Mouse (Mus musculus) MEL (cell line): ENCODE data around the gene Slc13a2. TPM values are rescaled to one million over a fixed set of nuclear protein-coding genes. Genes with fewer than 3 reads are reported as not detected.

Source experiments
- DNase-seq: peaks from one replicate; pipeline ENCODE4 v3.0.0; 2011; ENCODE audit warnings: low read depth, low spot score
- H3K27ac ChIP-seq: 2 replicates; pipeline ENCODE4 v1.5.1; 2012; ENCODE audit warnings: low read depth, mild to moderate bottlenecking, control low read depth, low read length, moderate library complexity; ENCODE audit not compliant: control insufficient read depth
- H3K27me3 ChIP-seq, 2 experiments: fragments of 150-350 bp in 1 of 2; sonication (generic) in 1 of 2; 2 replicates each; pipeline ENCODE4 v1.6.1; 2012; ENCODE audit warnings: low read length in 2 of 2, mild to moderate bottlenecking in 2 of 2, improper control_type of control experiment in 1 of 2, moderate library complexity in 1 of 2; ENCODE audit not compliant: insufficient read depth in 2 of 2, control insufficient read depth in 1 of 2
- H3K36me3 ChIP-seq, 2 experiments: 2 replicates each; pipeline ENCODE4 v1.6.1; 2012 to 2014; ENCODE audit warnings: low read length in 2 of 2, improper control_type of control experiment in 1 of 2, inconsistent platforms in 1 of 2, mild to moderate bottlenecking in 1 of 2; ENCODE audit not compliant: insufficient read depth in 2 of 2, control insufficient read depth in 1 of 2
- H3K4me1 ChIP-seq, 2 experiments: fragments of 150-350 bp in 1 of 2; sonication (generic) in 1 of 2; 2 replicates each; pipeline ENCODE4 v1.6.1; 2012; ENCODE audit warnings: low read length in 2 of 2, improper control_type of control experiment in 1 of 2, mild to moderate bottlenecking in 1 of 2; ENCODE audit not compliant: insufficient read depth in 2 of 2, control insufficient read depth in 1 of 2
- H3K4me3 ChIP-seq, 2 experiments: fragments of 150-350 bp in 1 of 2; sonication (generic) in 1 of 2; 2 replicates each; pipeline ENCODE4 v1.5.1; 2012; ENCODE audit warnings: low read depth in 2 of 2, low read length in 2 of 2, mild to moderate bottlenecking in 2 of 2, moderate library complexity in 2 of 2, control low read depth in 1 of 2, improper control_type of control experiment in 1 of 2; ENCODE audit not compliant: control insufficient read depth in 1 of 2, insufficient read depth in 1 of 2
- H3K79me2 ChIP-seq: 2 replicates; pipeline ENCODE4 v1.6.1; 2012; ENCODE audit warnings: mild to moderate bottlenecking, low read length, moderate library complexity; ENCODE audit not compliant: control insufficient read depth, poor library complexity, insufficient read depth
- H3K9ac ChIP-seq: 2 replicates; pipeline ENCODE4 v1.6.1; 2012; ENCODE audit warnings: low read depth, mild to moderate bottlenecking, control low read depth, low read length, moderate library complexity; ENCODE audit not compliant: control insufficient read depth, poor library complexity, severe bottlenecking
- H3K9me3 ChIP-seq: fragments of 150-350 bp; sonication (generic); replicated peaks from 2 replicates; pipeline ENCODE4 v1.6.1; 2012; ENCODE audit warnings: mild to moderate bottlenecking, low read length, improper control_type of control experiment, moderate library complexity; ENCODE audit not compliant: insufficient read depth
- BHLHE40 ChIP-seq: IDR thresholded peaks from 2 replicates; pipeline ENCODE4 v1.6.1; 2012; ENCODE audit warnings: low read depth, mild to moderate bottlenecking, inconsistent platforms, low read length, improper control_type of control experiment, borderline replicate concordance
- EP300 ChIP-seq, 2 experiments: IDR thresholded peaks; 2 replicates each; pipeline ENCODE4 v1.6.1; 2011; ENCODE audit warnings: improper control_type of control experiment in 2 of 2, low read length in 2 of 2, low read depth in 1 of 2, mild to moderate bottlenecking in 1 of 2
- ETS1 ChIP-seq: IDR thresholded peaks from 2 replicates; pipeline ENCODE4 v1.6.1; 2012; ENCODE audit warnings: low read depth, mild to moderate bottlenecking, inconsistent platforms, low read length, improper control_type of control experiment, moderate library complexity
- GATA1 ChIP-seq: IDR thresholded peaks from 2 replicates; pipeline ENCODE4 v1.6.1; 2011; ENCODE audit warnings: low read depth, low read length, improper control_type of control experiment
- HCFC1 ChIP-seq: IDR thresholded peaks from 2 replicates; pipeline ENCODE4 v1.6.1; 2012; ENCODE audit warnings: low read depth, mild to moderate bottlenecking, inconsistent platforms, low read length, improper control_type of control experiment, moderate library complexity
- JUND ChIP-seq: IDR thresholded peaks from 2 replicates; pipeline ENCODE4 v1.6.1; 2011; ENCODE audit warnings: low read depth, mild to moderate bottlenecking, improper control_type of control experiment, low read length
- KAT2A ChIP-seq: conservative IDR thresholded peaks from 2 replicates; pipeline ENCODE4 v1.6.1; 2012; ENCODE audit warnings: low read depth, low read length, improper control_type of control experiment, inconsistent platforms
- MAFK ChIP-seq: IDR thresholded peaks from 2 replicates; pipeline ENCODE4 v1.6.1; 2011; ENCODE audit warnings: low read depth, mild to moderate bottlenecking, low read length, improper control_type of control experiment, borderline replicate concordance
- MAX ChIP-seq: IDR thresholded peaks from 2 replicates; pipeline ENCODE4 v1.6.1; 2011; ENCODE audit warnings: low read length, improper control_type of control experiment
- MAZ ChIP-seq: IDR thresholded peaks from 2 replicates; pipeline ENCODE4 v1.6.1; 2012; ENCODE audit warnings: low read depth, mild to moderate bottlenecking, inconsistent platforms, low read length, improper control_type of control experiment
- MEF2A ChIP-seq: IDR thresholded peaks from 2 replicates; pipeline ENCODE4 v1.6.1; 2014; ENCODE audit warnings: low read depth, mild to moderate bottlenecking, inconsistent platforms, low read length, improper control_type of control experiment; ENCODE audit not compliant: poor library complexity, insufficient replicate concordance, severe bottlenecking; ENCODE audit errors: extremely low read depth
- MXI1 ChIP-seq: IDR thresholded peaks from 2 replicates; pipeline ENCODE4 v1.6.1; 2011; ENCODE audit warnings: mild to moderate bottlenecking, low read depth, low read length, improper control_type of control experiment
- POLR2A ChIP-seq, 2 experiments: IDR thresholded peaks; 2 replicates each; pipeline ENCODE4 v1.6.1; 2011 to 2012; ENCODE audit warnings: low read length in 2 of 2, mild to moderate bottlenecking in 2 of 2, control low read depth in 1 of 2, improper control_type of control experiment in 1 of 2, low read depth in 1 of 2, moderate library complexity in 1 of 2; ENCODE audit not compliant: control insufficient read depth in 1 of 2, insufficient read depth in 1 of 2, poor library complexity in 1 of 2
- TBP ChIP-seq: IDR thresholded peaks from 2 replicates; pipeline ENCODE4 v1.8.0; 2011; ENCODE audit warnings: low read depth, low read length, improper control_type of control experiment
- UBTF ChIP-seq: IDR thresholded peaks from 2 replicates; pipeline ENCODE4 v1.6.1; 2012; ENCODE audit warnings: low read depth, mild to moderate bottlenecking, inconsistent platforms, low read length, improper control_type of control experiment, moderate library complexity, borderline replicate concordance; ENCODE audit not compliant: insufficient read depth
- USF2 ChIP-seq, 2 experiments: IDR thresholded peaks; 2 replicates each; pipeline ENCODE4 v1.6.1; 2011 to 2012; ENCODE audit warnings: improper control_type of control experiment in 2 of 2, low read length in 2 of 2, borderline replicate concordance in 1 of 2, inconsistent platforms in 1 of 2, low read depth in 1 of 2, mild to moderate bottlenecking in 1 of 2; ENCODE audit not compliant: insufficient read depth in 1 of 2
- polyA plus RNA-seq, 2 experiments: library from polyadenylated mRNA; stranded (reverse) in 1 of 2; unstranded in 1 of 2; fragments of >175 nt in 1 of 2; fragments of >200 nt in 1 of 2; gene quantifications; 2 replicates each; pipeline versions ENCODE4 v1.2.1 to v1.2.4; 2012; ENCODE audit warnings: low replicate concordance in 2 of 2, low read depth in 1 of 2; ENCODE audit not compliant: insufficient read length in 2 of 2, insufficient read depth in 1 of 2, missing spikeins in 1 of 2
- total RNA-seq: library from RNA; depleted of rRNA; stranded (reverse); fragments of 300-350 nt; gene quantifications from 2 replicates; pipeline ENCODE4 v1.2.3, GENCODE M21; 2012

The Slc13a2 gene
- total and polyA plus RNA-seq, 3 experiments = not detected

- TF ChIP-seq UBTF = no peak
- TF ChIP-seq MEF2A = no peak
Measured at GRCm38 (mm10) chr11:78355471-78356238, 66.4 kb downstream of the Slc13a2 start (continued).

GRCm38 (mm10) chr11:78354905-78355304 lies 67.1 kb downstream of the Slc13a2 start:
- no peak for TF ChIP-seq MAX
- peak; percentile 92 for TF ChIP-seq BHLHE40
- TF ChIP-seq JUND = no peak
- peak; percentile 34; the same call in 1 of the 2 replicates for TF ChIP-seq GATA1
- TF ChIP-seq USF2 (IDR thresholded peaks at IDR 0.05; ENCODE audit: borderline replicate concordance in 1 of 2, insufficient read depth in 1 of 2, low read depth in 1 of 2, low read length in 2 of 2) = no peak
- TF ChIP-seq TBP = no peak
- peaks cover 0 to 22% of the 10 kb centered on the region in 2 experiments; a peak in 2 of 4 replicates for H3K4me1 ChIP-seq
- no peaks in the 10 kb centered on the region for H3K9me3 ChIP-seq
- no peaks in the 10 kb centered on the region for H3K79me2 ChIP-seq
- peak; percentile 38 for DNase-seq
- H3K9ac ChIP-seq = no peak overlapping the region
- no peak overlapping the region for H3K27ac ChIP-seq
- H3K27me3 ChIP-seq = no peaks in the 10 kb centered on the region
- H3K4me3 ChIP-seq = no peak overlapping the region
- H3K36me3 ChIP-seq = peaks cover 0 to 2% of the 10 kb centered on the region in 2 experiments; a peak in 2 of 4 replicates

GRCm38 (mm10) chr11:78353081-78353480 lies 68.9 kb downstream of the Slc13a2 start:
- H3K27ac ChIP-seq = no peak overlapping the region
- TF ChIP-seq MAFK (no peak), MAZ (0 out of 2 replicates have a peak, but pooled peaks have one; percentile 12), KAT2A (no peak), HCFC1 (no peak), MXI1 (no peak), TBP (peak; percentile 18; the same call in 1 of the 2 replicates), POLR2A (IDR thresholded peaks at IDR 0.05; ENCODE audit: control insufficient read depth in 1 of 2, insufficient read depth in 1 of 2, low read depth in 1 of 2, low read length in 2 of 2, poor library complexity in 1 of 2) (peak in 1 of 2 experiments; percentile 30; a peak in 1 of 4 replicates), EP300 (IDR thresholded peaks at IDR 0.05; ENCODE audit: low read depth in 1 of 2, low read length in 2 of 2) (0 out of 4 replicates have a peak, but pooled peaks of 1 of the 2 experiments have one; percentile 17), ETS1 (0 out of 2 replicates have a peak, but pooled peaks have one; percentile 8)
- no peak overlapping the region for H3K9ac ChIP-seq
- peak; percentile 85 for DNase-seq
- H3K4me1 ChIP-seq = peaks cover 0 to 16% of the 10 kb centered on the region in 2 experiments; a peak in 2 of 4 replicates
- H3K36me3 ChIP-seq = peaks cover 0 to 2% of the 10 kb centered on the region in 2 experiments; a peak in 1 of 4 replicates
- H3K4me3 ChIP-seq = no peak overlapping the region
- no peaks in the 10 kb centered on the region for H3K9me3 ChIP-seq
- H3K27me3 ChIP-seq = no peaks in the 10 kb centered on the region
- H3K79me2 ChIP-seq = no peaks in the 10 kb centered on the region
